Mouse (Mus musculus) liver, embryonic 14.5 days (tissue): Measurements from ENCODE around the gene Dock1.

ENCODE experiments used
- CTCF ChIP-seq: IDR thresholded peaks from 2 replicates; pipeline ENCODE4 v1.5.1; 2016; ENCODE audit warnings: antibody characterized with exemption, low read depth, control low read depth
- EP300 ChIP-seq: IDR thresholded peaks from 2 replicates; pipeline ENCODE4 v1.6.1; 2016; ENCODE audit warnings: antibody characterized with exemption, low read depth

- no peak for TF ChIP-seq EP300
- TF ChIP-seq CTCF, result no peak
Measured at GRCm38 (mm10) chr7:135035651-135036050, 365.2 kb downstream of the Dock1 start.
